Mouse (Mus musculus) liver, embryonic 15.5 days (tissue): ENCODE data around the gene Col6a2. TPM values are rescaled to one million over a fixed set of nuclear protein-coding genes. Genes with fewer than 3 reads are reported as not detected.

Experiments used
- ATAC-seq: fragments of 200-750 bp; cut with Nextera tagmentation; 2 replicates; pipeline ENCODE4 v1.8.0; 2017; ENCODE audit warnings: moderate number of reproducible peaks, mild to moderate bottlenecking, moderate library complexity; ENCODE audit not compliant: insufficient read depth
- H3K27ac ChIP-seq: fragments of 300-500 bp; sonication (generic); replicated peaks from 2 replicates; pipeline ENCODE4 v1.5.1; 2015; ENCODE audit warnings: mild to moderate bottlenecking, inconsistent platforms
- H3K27me3 ChIP-seq: fragments of 300-500 bp; sonication (generic); 2 replicates; pipeline ENCODE4 v1.6.1; 2015; ENCODE audit warnings: mild to moderate bottlenecking, inconsistent platforms
- H3K36me3 ChIP-seq: fragments of 300-500 bp; sonication (generic); replicated peaks from 2 replicates; pipeline ENCODE4 v1.6.1; 2015; ENCODE audit warnings: moderate library complexity, mild to moderate bottlenecking, inconsistent platforms
- H3K4me1 ChIP-seq: fragments of 300-500 bp; sonication (generic); replicated peaks from 2 replicates; pipeline ENCODE4 v1.6.1; 2015; ENCODE audit warnings: inconsistent platforms
- H3K4me2 ChIP-seq: fragments of 300-500 bp; sonication (generic); 2 replicates; pipeline ENCODE4 v1.6.1; 2015; ENCODE audit warnings: moderate library complexity, mild to moderate bottlenecking, inconsistent platforms
- H3K4me3 ChIP-seq: fragments of 300-500 bp; sonication (generic); replicated peaks from 2 replicates; pipeline ENCODE4 v1.5.1; 2015; ENCODE audit warnings: mild to moderate bottlenecking, inconsistent platforms
- H3K9ac ChIP-seq: fragments of 300-500 bp; sonication (generic); 2 replicates; pipeline ENCODE4 v1.6.1; 2015; ENCODE audit warnings: moderate library complexity, mild to moderate bottlenecking, inconsistent platforms
- H3K9me3 ChIP-seq: fragments of 300-500 bp; sonication (generic); replicated peaks from 2 replicates; pipeline ENCODE4 v1.6.1; 2016; ENCODE audit warnings: inconsistent platforms
- WGBS: fragments of 180-500 bp; shearing (Covaris S2); methylation state at CpG from one replicate; pipeline ENCODE4 v1.1.7; 2015; ENCODE audit warnings: mixed read lengths; ENCODE audit not compliant: insufficient replicate concordance; 5-methylcytosine and 5-hydroxymethylcytosine counted together
- polyA plus RNA-seq: library from polyadenylated mRNA; unstranded; fragments of >200 nt; fragmentation: Nextera tagmentation; extraction: Ambion mirVana; gene quantifications from 2 replicates; pipeline ENCODE4 v1.2.1, GENCODE M21; 2015

Gene Col6a2
- polyA plus RNA-seq, 1 experiment from 2014 or later, result 9.8 TPM

DNA sequence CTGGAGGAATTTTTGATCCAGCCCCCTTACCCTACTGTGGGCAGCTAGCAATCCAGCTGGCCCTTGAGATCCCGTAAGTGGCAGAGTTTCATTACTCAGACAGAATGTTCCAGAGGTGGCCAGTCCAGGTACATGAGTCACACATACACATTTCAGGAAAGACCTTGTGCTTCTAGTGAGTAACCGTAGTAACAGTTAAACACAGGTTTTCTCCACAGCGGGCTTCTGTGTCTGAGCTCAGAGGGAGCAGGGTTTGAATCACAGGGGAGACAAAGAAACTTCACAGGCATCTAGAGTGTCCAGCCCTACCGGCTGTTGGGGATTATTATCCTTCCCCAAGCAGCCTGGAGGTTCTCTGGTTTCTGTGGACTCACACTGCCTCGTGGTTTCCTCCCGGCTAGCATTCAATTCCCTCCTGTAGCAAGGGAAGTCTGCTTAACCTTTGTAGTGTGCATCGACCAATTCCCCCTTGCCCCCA is 10.7 kb upstream of the Col6a2 start:
- no peak overlapping the region for H3K9ac ChIP-seq
- H3K27ac ChIP-seq, result no peak overlapping the region
- no peaks in the 10 kb centered on the region for H3K27me3 ChIP-seq
- WGBS, result 38% methylated on average over 7 of the region's 7 CpGs
- ATAC-seq, result no peak
- no peaks in the 10 kb centered on the region for H3K9me3 ChIP-seq
- no peaks in the 10 kb centered on the region for H3K4me1 ChIP-seq
- no peak overlapping the region for H3K4me3 ChIP-seq
- H3K36me3 ChIP-seq, result no peaks in the 10 kb centered on the region
- no peak overlapping the region for H3K4me2 ChIP-seq

DNA sequence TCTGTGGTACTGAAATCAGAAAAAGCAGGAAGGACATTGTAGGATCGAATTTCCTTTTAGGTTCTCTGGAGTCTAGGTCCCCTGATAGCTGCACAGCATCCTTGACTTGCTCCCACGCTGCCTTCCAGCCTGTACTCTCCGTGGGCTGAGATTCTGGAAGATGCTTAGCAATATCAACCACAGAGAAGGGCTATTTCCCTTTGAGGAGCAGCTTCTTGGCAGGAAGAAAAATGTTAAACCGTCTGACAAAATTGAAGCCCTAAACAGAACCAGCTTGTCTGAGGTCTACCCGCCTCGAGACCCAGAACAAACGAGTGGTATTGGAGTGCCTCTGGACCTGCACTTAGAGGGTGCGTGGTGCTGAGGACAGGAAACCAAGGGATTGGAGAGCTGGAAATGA is 9.2 kb upstream of the Col6a2 start:
- H3K9me3 ChIP-seq, result no peaks in the 10 kb centered on the region
- H3K9ac ChIP-seq, result no peak overlapping the region
- H3K27ac ChIP-seq, result no peak overlapping the region
- no peak overlapping the region for H3K4me3 ChIP-seq
- H3K36me3 ChIP-seq, result no peaks in the 10 kb centered on the region
- WGBS, result 55% methylated on average over 8 of the region's 8 CpGs
- H3K27me3 ChIP-seq, result no peaks in the 10 kb centered on the region
- H3K4me2 ChIP-seq, result no peak overlapping the region
- H3K4me1 ChIP-seq, result no peaks in the 10 kb centered on the region
- no peak for ATAC-seq

DNA sequence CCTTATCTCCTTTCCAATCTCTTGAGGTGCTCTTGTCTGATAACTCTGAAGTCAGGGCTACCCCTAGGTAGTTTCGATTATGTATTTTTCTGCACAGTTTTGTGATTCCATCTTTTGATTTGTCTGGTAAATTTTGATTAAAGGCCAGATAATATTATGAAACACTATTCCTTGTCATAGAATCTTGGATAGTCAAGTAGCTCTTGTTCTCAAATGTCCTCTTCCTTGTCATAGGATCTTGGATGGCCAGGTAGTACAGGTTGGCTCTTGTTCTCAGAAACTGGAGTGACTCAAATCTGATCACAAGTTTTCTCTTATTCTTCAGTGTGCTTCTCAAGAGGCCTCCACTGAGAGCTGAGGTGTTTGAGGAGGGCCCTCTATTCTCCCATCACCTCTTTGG is 7.2 kb upstream of the Col6a2 start:
- no peaks in the 10 kb centered on the region for H3K36me3 ChIP-seq
- H3K27ac ChIP-seq, result no peak overlapping the region
- no peak overlapping the region for H3K4me2 ChIP-seq
- no peaks in the 10 kb centered on the region for H3K27me3 ChIP-seq
- H3K9me3 ChIP-seq, result no peaks in the 10 kb centered on the region
- no peak overlapping the region for H3K9ac ChIP-seq
- H3K4me3 ChIP-seq, result no peak overlapping the region
- no peak for ATAC-seq
- WGBS, result 71% methylated on average over 1 of the region's 1 CpGs
- H3K4me1 ChIP-seq, result no peaks in the 10 kb centered on the region

DNA sequence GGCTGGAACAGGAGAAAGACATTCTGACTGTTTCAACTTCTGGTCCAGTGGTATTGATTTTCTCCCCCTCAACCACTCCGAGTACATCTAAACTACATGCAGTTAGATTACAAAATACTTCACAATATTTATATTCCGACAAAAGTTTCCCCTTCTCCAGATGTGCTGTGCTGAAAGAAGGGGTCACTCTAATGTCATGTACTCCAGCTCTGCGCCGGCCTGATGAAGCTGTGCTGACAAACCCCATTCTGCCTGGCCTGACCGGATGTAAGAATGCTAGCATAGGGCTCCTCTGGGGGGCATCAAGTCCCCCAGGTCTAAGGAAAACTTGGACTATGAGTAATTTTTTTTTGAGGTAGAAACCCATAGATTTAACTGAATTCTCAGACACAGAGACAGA is 4.3 kb upstream of the Col6a2 start:
- Histone ChIP-seq H3K27me3 (0 out of 2 replicates have a peak, but pooled peaks cover 3% of the 10 kb centered on the region), H3K4me3 (no peak overlapping the region), H3K9me3 (no peaks in the 10 kb centered on the region), H3K4me2 (no peak overlapping the region), H3K9ac (no peak overlapping the region), H3K4me1 (no peaks in the 10 kb centered on the region; the same call in 1 of the 2 replicates), H3K27ac (no peak overlapping the region), H3K36me3 (no peaks in the 10 kb centered on the region)
- WGBS, result 61% methylated on average over 5 of the region's 5 CpGs
- ATAC-seq, result no peak

DNA sequence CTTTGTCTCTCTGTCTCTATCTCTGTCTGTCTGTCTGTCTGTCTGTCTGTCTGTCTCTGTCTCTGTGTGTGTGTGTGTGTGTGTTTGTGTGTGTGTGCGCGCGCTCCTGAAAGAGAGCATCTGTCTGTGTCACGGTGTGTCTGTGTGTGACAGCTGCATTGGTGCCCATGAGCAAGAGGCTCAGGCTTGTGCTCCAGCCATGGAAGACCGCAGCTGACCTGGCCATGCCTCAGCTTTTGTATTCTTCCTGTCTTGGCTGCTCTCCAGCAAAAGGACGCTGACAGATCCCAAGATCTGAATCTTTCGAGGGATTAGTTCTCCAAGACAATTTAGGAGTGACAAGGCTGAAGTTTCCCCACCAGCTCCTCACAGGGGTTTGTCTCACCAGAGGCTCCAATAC is 1.5 kb upstream of the Col6a2 start:
- no peaks in the 10 kb centered on the region; the same call in 1 of the 2 replicates for H3K4me1 ChIP-seq
- no peak overlapping the region for H3K9ac ChIP-seq
- no peak overlapping the region for H3K4me3 ChIP-seq
- no peak for ATAC-seq
- 0 out of 2 replicates have a peak, but pooled peaks cover 3% of the 10 kb centered on the region for H3K27me3 ChIP-seq
- no peak overlapping the region for H3K4me2 ChIP-seq
- 72% methylated on average over 7 of the region's 7 CpGs for WGBS
- H3K36me3 ChIP-seq, result no peaks in the 10 kb centered on the region
- H3K27ac ChIP-seq, result no peak overlapping the region
- no peaks in the 10 kb centered on the region for H3K9me3 ChIP-seq

DNA sequence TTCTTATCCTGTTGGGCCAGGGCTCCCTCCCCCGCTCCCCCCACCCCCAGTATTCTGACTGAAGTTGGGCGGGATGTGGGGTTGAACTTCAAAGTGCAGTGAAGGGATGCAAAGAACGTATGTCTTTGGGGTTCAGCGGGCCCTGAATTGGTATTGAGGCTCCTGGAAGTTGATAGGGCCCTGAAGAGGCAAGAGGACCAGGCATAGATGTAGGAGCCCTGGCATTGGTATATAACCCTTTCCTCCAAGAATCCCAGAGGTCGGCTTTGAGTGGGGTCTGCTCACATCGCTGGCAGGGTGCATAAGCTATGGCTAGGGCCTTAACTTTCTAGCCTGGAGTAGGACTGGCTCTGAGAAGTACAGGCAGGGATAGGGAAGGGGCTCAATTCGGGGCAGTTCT is 304 bp upstream of the Col6a2 start:
- no peaks in the 10 kb centered on the region; the same call in 1 of the 2 replicates for H3K4me1 ChIP-seq
- H3K36me3 ChIP-seq, result no peaks in the 10 kb centered on the region
- 14% methylated on average over 7 of the region's 7 CpGs for WGBS
- H3K9ac ChIP-seq, result no peak overlapping the region
- H3K9me3 ChIP-seq, result no peaks in the 10 kb centered on the region
- 0 out of 2 replicates have a peak, but pooled peaks cover 3% of the 10 kb centered on the region for H3K27me3 ChIP-seq
- no peak overlapping the region for H3K27ac ChIP-seq
- no peak overlapping the region for H3K4me3 ChIP-seq
- no peak for ATAC-seq
- H3K4me2 ChIP-seq, result peak overlapping the region; percentile 38; the same call in 1 of the 2 replicates

DNA sequence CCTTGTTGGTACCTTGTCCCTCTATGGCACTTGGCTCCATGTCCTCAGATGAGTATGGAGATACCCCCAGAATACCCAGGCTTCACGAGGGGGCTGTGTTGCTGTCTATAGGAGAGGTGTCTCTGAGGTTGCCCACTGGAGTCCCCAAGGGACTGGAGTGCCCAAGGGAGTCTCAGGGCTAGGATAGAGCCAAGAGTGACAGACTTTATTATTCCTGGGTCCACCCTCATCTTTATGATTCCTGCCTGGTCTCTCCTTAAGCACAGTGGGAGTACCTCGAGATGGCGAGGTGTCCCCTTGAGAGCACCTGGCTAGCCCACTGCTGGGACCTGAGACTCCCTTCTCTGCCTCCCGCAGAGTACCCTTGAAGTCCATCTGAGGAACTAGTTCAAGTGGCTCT is 1.0 kb downstream of the Col6a2 start:
- H3K9me3 ChIP-seq, result no peaks in the 10 kb centered on the region
- peak overlapping the region; percentile 17; the same call in 1 of the 2 replicates for H3K4me3 ChIP-seq
- H3K9ac ChIP-seq, result no peak overlapping the region
- H3K36me3 ChIP-seq, result no peaks in the 10 kb centered on the region
- H3K27me3 ChIP-seq, result 0 out of 2 replicates have a peak, but pooled peaks cover 3% of the 10 kb centered on the region
- no peaks in the 10 kb centered on the region; the same call in 1 of the 2 replicates for H3K4me1 ChIP-seq
- no peak for ATAC-seq
- 68% methylated on average over 4 of the region's 4 CpGs for WGBS
- no peak overlapping the region; the same call in 1 of the 2 replicates for H3K4me2 ChIP-seq
- H3K27ac ChIP-seq, result no peak overlapping the region

DNA sequence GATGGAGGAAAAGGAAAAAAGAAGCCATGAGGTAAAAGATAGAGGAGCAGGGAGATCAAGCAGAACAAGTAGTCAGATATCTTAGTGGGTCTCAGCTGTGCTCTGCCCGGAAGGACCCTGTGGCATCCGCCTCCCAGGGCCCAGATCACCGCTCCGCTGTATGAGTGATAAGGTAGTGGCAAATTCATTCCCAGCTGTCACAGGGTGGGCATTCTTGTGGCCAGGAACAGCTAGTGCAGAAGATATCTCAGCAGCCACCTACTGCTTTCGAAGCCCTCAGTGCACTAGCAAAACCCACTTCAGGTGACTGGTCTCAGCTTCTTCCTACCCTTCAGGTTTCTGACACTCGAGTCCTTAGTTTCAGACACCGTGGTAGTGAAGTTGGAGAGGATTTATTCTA is 11.0 kb downstream of the Col6a2 start:
- no peak overlapping the region for H3K27ac ChIP-seq
- no peak overlapping the region for H3K4me3 ChIP-seq
- ATAC-seq, result no peak
- no peak overlapping the region for H3K4me2 ChIP-seq
- no peaks in the 10 kb centered on the region for H3K36me3 ChIP-seq
- no peaks in the 10 kb centered on the region for H3K9me3 ChIP-seq
- H3K27me3 ChIP-seq, result no peaks in the 10 kb centered on the region
- H3K9ac ChIP-seq, result no peak overlapping the region
- 62% methylated on average over 7 of the region's 7 CpGs for WGBS
- H3K4me1 ChIP-seq, result no peaks in the 10 kb centered on the region

DNA sequence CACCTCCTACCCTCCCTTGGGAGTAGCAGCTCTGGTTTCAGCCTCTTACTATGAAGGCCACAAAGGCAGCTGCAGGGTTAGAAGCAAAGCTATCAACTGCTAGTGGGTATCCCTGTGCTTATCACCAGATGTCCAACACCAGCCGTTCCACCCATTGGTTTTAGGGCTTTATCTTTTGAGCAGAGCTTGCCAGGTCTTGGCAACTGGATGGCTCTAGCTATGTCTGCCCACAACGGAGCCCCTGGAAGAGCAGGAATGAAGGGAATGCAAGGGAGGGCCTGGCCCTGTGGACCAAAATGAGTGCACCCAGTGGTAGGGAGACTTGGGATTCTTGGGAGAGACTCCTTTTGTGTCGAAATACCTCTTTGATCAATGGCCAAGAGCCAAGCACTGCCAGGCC is 20.7 kb downstream of the Col6a2 start:
- Histone ChIP-seq H3K27ac (no peak overlapping the region), H3K9ac (no peak overlapping the region), H3K4me3 (no peak overlapping the region), H3K4me1 (no peaks in the 10 kb centered on the region), H3K9me3 (no peaks in the 10 kb centered on the region), H3K4me2 (no peak overlapping the region), H3K36me3 (no peaks in the 10 kb centered on the region), H3K27me3 (no peaks in the 10 kb centered on the region)
- 27% methylated on average over 3 of the region's 3 CpGs for WGBS
- no peak for ATAC-seq

DNA sequence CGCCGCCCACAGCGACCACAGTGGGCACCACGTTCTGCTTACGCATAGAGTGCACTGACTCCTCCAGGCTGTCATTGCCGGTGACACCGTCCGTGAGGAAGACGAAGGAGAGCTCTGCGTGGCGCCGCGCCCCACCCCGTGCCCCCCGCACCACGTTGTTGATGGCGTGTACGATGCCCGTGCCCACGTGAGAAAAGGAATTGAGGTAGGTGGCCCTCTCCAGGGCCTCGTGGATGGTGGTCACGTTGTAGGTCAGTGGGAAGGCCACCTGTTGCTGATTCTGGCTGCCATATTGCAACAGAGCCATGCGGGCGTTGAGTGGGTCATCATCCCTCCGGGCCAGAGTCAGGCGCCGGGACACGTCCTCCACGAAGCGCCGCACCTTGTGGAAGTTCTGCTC is 27.1 kb downstream of the Col6a2 start:
- no peaks in the 10 kb centered on the region for H3K36me3 ChIP-seq
- H3K4me2 ChIP-seq, result no peak overlapping the region
- WGBS, result 83% methylated on average over 31 of the region's 31 CpGs
- no peaks in the 10 kb centered on the region for H3K4me1 ChIP-seq
- no peaks in the 10 kb centered on the region for H3K9me3 ChIP-seq
- H3K27ac ChIP-seq, result no peak overlapping the region
- no peak overlapping the region for H3K9ac ChIP-seq
- no peak overlapping the region for H3K4me3 ChIP-seq
- no peaks in the 10 kb centered on the region for H3K27me3 ChIP-seq
- ATAC-seq, result no peak; the same call in 1 of the 2 replicates

DNA sequence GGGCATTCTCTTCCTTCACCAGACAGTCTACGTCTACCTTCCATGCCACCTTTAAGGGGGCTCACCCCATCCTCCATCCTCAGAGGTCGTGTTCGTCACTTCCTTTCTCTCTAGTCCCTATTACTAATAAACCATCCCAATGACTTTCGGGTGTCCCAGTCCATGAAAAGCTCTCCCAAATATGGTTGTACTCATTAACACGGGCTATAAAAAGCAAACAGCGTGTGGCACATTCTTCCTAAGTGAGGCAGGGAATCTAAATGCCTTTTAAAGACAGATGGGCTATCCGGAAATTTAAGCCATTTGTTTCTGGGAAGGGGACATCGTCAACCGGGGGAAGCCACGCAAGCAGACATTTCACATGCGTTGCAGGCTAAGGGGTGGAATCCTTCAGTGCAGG is 33.2 kb downstream of the Col6a2 start:
- H3K9me3 ChIP-seq, result no peaks in the 10 kb centered on the region
- H3K4me3 ChIP-seq, result no peak overlapping the region
- H3K4me2 ChIP-seq, result no peak overlapping the region
- H3K36me3 ChIP-seq, result peaks cover 4% of the 10 kb centered on the region; the same call in 1 of the 2 replicates
- H3K9ac ChIP-seq, result no peak overlapping the region
- no peaks in the 10 kb centered on the region for H3K27me3 ChIP-seq
- H3K27ac ChIP-seq, result no peak overlapping the region
- H3K4me1 ChIP-seq, result no peaks in the 10 kb centered on the region
- WGBS, result 69% methylated on average over 11 of the region's 11 CpGs
- no peak for ATAC-seq

DNA sequence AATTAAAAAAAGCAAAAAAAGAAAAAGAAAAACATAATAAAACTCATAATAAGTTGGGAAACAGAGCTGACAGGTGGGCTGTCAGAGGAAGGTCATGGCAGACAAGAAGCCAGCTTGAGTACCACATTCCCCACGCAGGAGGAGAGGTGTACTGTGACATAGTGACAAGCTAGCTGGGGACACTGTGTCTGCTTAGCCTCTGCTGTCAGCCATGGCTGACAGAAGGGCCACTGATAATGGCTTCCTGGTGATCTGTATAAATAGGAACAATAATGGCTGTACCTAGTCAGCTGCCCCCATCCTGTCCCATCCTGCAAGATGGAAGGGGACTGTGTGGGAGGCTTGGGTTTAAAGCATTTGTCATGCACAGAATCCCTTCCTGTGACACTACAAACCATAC is 37.2 kb downstream of the Col6a2 start:
- no peaks in the 10 kb centered on the region for H3K4me1 ChIP-seq
- no peak overlapping the region for H3K27ac ChIP-seq
- H3K4me2 ChIP-seq, result no peak overlapping the region
- no peaks in the 10 kb centered on the region for H3K27me3 ChIP-seq
- H3K9ac ChIP-seq, result no peak overlapping the region
- no peaks in the 10 kb centered on the region for H3K9me3 ChIP-seq
- no peak for ATAC-seq
- WGBS, result 34% methylated on average over 1 of the region's 1 CpGs
- H3K4me3 ChIP-seq, result no peak overlapping the region
- H3K36me3 ChIP-seq, result peaks cover 4% of the 10 kb centered on the region; the same call in 1 of the 2 replicates
